Mouse (Mus musculus) forebrain, postnatal 0 days (tissue): ENCODE data around the gene St6galnac5. TPM values are rescaled to one million over a fixed set of nuclear protein-coding genes. Genes with fewer than 3 reads are reported as not detected.

Experiments
- ATAC-seq: fragments of 200-750 bp; cut with Nextera tagmentation; 2 replicates; pipeline ENCODE4 v1.8.0; 2017; ENCODE audit warnings: mild to moderate bottlenecking, moderate library complexity
- DNase-seq: peaks from one replicate; pipeline ENCODE4 v3.0.0-alpha.2; 2015
- H3K27ac ChIP-seq: fragments of 300-500 bp; sonication (generic); 2 replicates; pipeline ENCODE4 v1.5.1; 2014; ENCODE audit warnings: low read depth, mild to moderate bottlenecking, antibody characterized with exemption, low read length, moderate library complexity, mixed read lengths
- H3K27me3 ChIP-seq: fragments of 300-500 bp; sonication (generic); 2 replicates; pipeline ENCODE4 v1.6.1; 2014; ENCODE audit warnings: mild to moderate bottlenecking, low read length, mixed read lengths; ENCODE audit not compliant: insufficient read depth
- H3K36me3 ChIP-seq: fragments of 300-500 bp; sonication (generic); 2 replicates; pipeline ENCODE4 v1.6.1; 2014; ENCODE audit warnings: mild to moderate bottlenecking, moderate library complexity; ENCODE audit not compliant: insufficient read depth
- H3K4me1 ChIP-seq: fragments of 300-500 bp; sonication (generic); 2 replicates; pipeline ENCODE4 v1.6.1; 2014; ENCODE audit warnings: antibody characterized with exemption; ENCODE audit not compliant: insufficient read depth
- H3K4me2 ChIP-seq: fragments of 300-500 bp; sonication (generic); 2 replicates; pipeline ENCODE4 v1.6.1; 2014; ENCODE audit warnings: low read depth, mild to moderate bottlenecking, moderate library complexity
- H3K4me3 ChIP-seq: fragments of 300-500 bp; sonication (generic); 2 replicates; pipeline ENCODE4 v1.5.1; 2014; ENCODE audit warnings: low read depth, low read length, mixed read lengths
- H3K9ac ChIP-seq: fragments of 300-500 bp; sonication (generic); 2 replicates; pipeline ENCODE4 v1.6.1; 2014; ENCODE audit warnings: mild to moderate bottlenecking
- H3K9me3 ChIP-seq: fragments of 300-500 bp; sonication (generic); 2 replicates; pipeline ENCODE4 v1.6.1; 2016; ENCODE audit warnings: low read length
- CTCF ChIP-seq: sonication (generic); IDR thresholded peaks from 2 replicates; pipeline ENCODE4 v1.5.1; 2016; ENCODE audit warnings: antibody characterized with exemption, control low read depth, low read depth
- WGBS: fragments of 180-500 bp; shearing (Covaris S2); extraction: QIAGEN DNeasy Blood & Tissue Kit; methylation state at CpG from one replicate; pipeline ENCODE4 v1.1.7; 2014; 5-methylcytosine and 5-hydroxymethylcytosine counted together
- polyA plus RNA-seq: library from polyadenylated mRNA; unstranded; fragments of >200 nt; fragmentation: Nextera tagmentation; extraction: Ambion mirVana; gene quantifications from 2 replicates; pipeline ENCODE4 v1.2.1, GENCODE M21; 2015
- total RNA-seq: library from RNA; depleted of rRNA; stranded (reverse); fragments of >200 nt; gene quantifications from 2 replicates; pipeline ENCODE4 v1.2.3, GENCODE M21; 2014

Gene St6galnac5
- total and polyA plus RNA-seq, 2 experiments from 2014 or later: 26.8 to 38.3 TPM

DNA sequence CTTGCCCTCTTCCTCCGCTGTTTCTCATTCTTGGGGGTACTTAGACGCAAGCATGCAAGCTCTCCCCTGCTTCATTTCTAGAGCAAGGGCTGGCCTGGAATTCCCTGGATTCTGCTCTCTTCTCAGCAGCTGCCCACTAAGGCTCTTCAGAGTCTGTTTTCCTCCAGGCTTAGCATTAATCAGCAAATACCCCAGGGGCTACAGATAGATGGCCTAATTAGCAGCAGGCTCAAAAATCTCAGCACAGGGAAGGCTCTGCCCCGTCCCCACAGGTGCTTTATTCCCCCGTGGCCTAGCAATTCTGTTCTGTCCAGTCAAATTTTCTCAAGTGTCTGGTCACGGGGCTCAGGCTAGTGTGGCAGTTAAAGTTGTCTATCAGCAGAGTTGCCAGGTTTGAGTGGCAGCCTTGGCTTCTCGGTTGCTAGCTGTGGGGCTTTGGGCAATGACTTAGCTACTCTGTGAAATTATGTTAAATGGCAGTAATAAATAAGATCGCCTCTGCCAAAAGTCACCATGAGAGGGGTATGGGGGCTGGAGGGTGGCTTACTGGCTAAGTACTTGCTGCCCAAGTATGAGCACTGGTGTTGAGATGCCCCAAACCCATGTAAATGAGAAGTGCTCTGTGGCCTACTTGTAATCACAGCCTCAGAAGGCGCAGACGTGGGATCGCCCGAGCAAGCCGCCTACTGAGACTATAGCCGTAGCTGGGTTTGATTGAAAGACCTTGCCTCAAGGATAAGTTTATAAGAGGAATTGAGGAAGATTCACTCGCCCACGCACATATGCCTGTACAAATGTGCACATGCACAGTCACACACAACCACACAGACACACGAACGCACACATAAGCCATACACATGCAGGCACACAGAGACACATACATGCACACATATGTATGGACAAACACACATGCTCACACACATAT is 107.4 kb downstream of the St6galnac5 start:
- H3K4me3 ChIP-seq: no peak overlapping the region
- H3K36me3 ChIP-seq: no peaks in the 10 kb centered on the region
- H3K9me3 ChIP-seq: no peaks in the 10 kb centered on the region
- WGBS: 81% methylated on average over 17 of the region's 17 CpGs
- H3K27ac ChIP-seq: no peak overlapping the region
- TF ChIP-seq CTCF: no peak
- no peaks in the 10 kb centered on the region for H3K27me3 ChIP-seq
- no peak overlapping the region for H3K4me2 ChIP-seq
- no peaks in the 10 kb centered on the region for H3K4me1 ChIP-seq
- H3K9ac ChIP-seq: no peak overlapping the region
- ATAC-seq (no peak), DNase-seq (no peak)

DNA sequence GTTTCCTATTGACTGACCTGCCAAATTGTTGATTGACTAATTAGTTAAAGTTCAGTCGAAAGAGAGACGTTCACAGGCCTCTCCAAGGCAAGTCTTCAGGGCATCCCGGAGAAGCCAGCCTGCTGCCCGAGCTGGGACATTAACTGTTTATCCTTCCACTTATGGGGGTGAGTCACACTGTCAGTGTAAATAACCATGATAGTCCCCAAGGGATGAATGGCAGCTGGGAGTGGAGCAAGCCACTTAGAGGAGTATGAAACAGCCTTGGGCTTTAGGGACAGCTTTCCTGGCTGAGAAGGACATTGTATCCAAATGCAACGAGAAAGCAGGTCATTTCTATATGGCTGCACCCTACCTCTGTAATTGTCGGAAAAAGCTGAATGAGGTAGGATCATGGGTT is 109.5 kb downstream of the St6galnac5 start:
- H3K4me2 ChIP-seq: no peak overlapping the region
- H3K9ac ChIP-seq: no peak overlapping the region
- no peaks in the 10 kb centered on the region for H3K36me3 ChIP-seq
- 38% methylated on average over 6 of the region's 6 CpGs for WGBS
- no peaks in the 10 kb centered on the region for H3K27me3 ChIP-seq
- H3K27ac ChIP-seq: no peak overlapping the region
- no peaks in the 10 kb centered on the region for H3K9me3 ChIP-seq
- no peak overlapping the region for H3K4me3 ChIP-seq
- TF ChIP-seq CTCF: no peak
- DNase-seq: no peak
- H3K4me1 ChIP-seq: peaks cover 5% of the 10 kb centered on the region; the same call in 1 of the 2 replicates
- ATAC-seq: no peak

DNA sequence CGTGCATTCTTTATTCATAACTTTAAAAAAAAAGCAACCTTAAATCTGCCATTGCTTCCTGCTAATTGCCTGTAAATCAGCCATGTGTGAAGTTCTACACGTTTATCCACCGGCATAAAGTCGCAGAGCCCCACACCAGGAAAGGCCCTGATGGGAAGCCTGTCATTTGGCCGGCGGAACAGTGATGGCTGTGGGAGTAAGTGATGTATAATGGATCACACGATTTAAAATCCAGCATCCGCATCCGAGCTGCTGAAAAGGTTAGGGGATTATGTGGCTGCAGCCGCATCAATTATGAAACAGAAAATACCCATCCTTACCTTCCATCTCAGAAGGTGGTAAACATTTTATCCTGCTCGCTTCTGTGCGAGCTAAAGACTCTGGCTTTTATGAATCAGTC is 110.0 kb downstream of the St6galnac5 start:
- Histone ChIP-seq H3K36me3 (no peaks in the 10 kb centered on the region), H3K4me2 (no peak overlapping the region), H3K4me3 (no peak overlapping the region), H3K4me1 (peaks cover 5% of the 10 kb centered on the region; the same call in 1 of the 2 replicates), H3K27me3 (no peaks in the 10 kb centered on the region), H3K27ac (no peak overlapping the region), H3K9me3 (no peaks in the 10 kb centered on the region), H3K9ac (no peak overlapping the region)
- WGBS: 44% methylated on average over 12 of the region's 12 CpGs
- no peak for DNase-seq
- TF ChIP-seq CTCF: no peak
- ATAC-seq: no peak

DNA sequence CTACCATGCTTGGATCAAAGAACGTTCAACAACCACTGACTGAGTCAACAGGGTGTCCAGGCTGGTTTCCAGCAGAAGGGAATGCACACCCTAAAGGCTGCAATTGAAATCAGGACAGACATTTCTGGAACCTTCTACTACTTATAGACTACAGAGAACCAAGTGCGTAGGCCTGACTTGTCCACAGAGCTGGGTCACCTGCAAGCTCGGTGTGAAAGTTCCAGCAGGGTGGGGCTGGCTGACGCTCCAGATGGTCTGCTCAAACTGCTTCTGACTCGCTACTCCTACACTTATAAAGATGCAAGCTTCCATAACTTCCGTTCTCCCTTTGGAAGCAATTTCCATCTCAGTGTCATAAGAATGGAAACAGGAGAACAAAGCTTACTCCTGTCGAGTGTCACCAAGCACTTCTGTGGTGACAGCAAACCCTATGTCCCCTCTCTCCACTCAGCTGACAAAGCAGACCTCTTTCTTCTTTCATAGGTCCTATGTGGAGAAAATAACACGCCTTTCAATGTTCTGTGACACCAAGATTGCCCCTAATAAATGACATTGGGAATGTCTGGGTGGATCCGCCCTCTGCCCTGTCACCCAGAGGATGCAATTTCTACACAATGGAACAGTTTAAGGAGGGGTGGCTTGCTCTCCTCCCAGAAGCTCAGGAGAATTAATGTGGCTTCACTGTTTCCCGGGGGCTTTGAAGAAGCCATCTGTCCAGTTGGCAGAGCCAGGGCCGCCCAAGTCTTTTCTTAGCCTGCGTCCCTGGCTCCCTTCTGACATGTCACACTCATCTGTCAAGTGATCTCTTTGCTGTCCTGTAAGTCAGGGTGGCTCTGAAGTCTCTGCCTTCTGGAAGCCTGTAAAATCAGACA is 114.2 kb downstream of the St6galnac5 start:
- Histone ChIP-seq H3K27ac (peak overlapping the region; percentile 29; the same call in 1 of the 2 replicates), H3K36me3 (no peaks in the 10 kb centered on the region), H3K9ac (no peak overlapping the region), H3K4me1 (peaks cover 5% of the 10 kb centered on the region; the same call in 1 of the 2 replicates), H3K9me3 (no peaks in the 10 kb centered on the region), H3K27me3 (no peaks in the 10 kb centered on the region), H3K4me2 (no peak overlapping the region), H3K4me3 (no peak overlapping the region)
- 61% methylated on average over 12 of the region's 12 CpGs for whole genome bisulfite sequencing
- DNase-seq (no peak), ATAC-seq (peak; percentile 72)
- no peak for TF ChIP-seq CTCF

DNA sequence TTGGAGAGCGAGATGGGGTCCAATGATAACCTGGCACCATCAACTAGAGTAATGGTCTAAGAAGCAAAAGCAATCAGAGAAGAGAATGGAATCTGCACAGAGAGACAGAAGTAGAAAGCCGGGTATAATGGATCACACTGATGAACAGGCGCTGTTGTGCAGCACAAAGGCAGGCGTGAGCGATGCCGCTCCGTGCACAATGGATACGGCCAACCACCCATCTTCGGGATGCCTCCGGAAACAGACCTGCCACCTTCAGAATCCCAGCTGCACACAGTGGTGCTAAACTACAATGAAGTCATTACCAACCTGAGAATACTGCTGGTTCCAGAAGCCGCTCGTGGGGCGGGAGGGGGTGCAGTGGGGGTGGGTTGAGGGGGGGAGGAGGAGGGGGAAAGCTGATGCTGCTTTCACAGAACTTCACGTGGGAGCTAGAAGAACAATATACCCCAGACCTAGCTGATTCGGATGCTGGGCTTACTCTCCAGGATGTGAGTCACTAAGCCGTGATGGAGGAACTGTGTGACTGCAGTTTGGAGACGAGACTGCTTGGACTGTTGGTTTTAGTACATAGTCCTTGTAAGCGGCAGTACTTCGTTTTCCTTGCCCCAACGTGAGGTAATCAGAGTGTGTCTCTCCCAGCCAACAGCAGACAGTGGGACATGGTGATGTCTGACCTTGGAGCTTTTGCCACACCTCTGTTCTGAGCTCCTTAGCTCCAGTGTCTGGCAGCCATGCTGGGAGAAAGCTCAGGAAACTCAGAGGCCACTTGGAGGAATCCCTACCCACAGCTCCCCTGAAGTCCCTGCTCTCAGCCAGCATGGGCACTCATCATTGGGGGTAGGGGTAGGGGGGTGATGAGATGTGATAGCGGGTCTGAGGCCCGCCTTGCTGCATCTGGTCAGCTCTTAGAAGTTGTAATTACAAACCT is 115.7 kb downstream of the St6galnac5 start:
- Histone ChIP-seq H3K4me1 (peaks cover 5% of the 10 kb centered on the region; the same call in 1 of the 2 replicates), H3K36me3 (no peaks in the 10 kb centered on the region), H3K9ac (no peak overlapping the region), H3K9me3 (no peaks in the 10 kb centered on the region), H3K27me3 (no peaks in the 10 kb centered on the region), H3K4me3 (no peak overlapping the region), H3K4me2 (no peak overlapping the region; the same call in 1 of the 2 replicates), H3K27ac (0 out of 2 replicates have a peak overlapping the region, but pooled peaks have one; percentile 16)
- DNase-seq (no peak), ATAC-seq (peak; percentile 52)
- 74% methylated on average over 22 of the region's 22 CpGs for WGBS
- TF ChIP-seq CTCF: no peak

DNA sequence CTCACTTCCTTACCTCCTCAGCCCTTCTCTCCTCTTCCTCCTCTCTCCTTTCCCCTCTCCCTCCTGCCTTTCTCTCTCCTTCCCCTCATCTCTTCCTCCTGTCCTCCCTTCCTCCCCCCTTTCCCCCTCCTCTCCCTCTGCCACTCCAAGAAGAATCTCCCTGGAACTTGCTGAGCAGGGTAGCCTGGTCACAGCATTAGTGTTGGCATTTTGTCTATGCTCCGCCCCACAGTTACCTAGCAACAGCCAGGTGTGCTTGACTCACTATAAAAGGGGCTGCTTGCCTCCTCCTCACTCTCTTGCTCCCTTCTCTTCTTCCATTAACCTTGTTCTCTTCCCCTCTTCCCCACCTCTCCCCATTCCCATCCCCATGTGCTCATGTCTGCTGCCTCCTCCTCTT is 120.1 kb downstream of the St6galnac5 start:
- ATAC-seq: no peak
- 72% methylated on average over 1 of the region's 1 CpGs for WGBS
- H3K4me1 ChIP-seq: no peaks in the 10 kb centered on the region

More for the DNA sequence above, 120.1 kb downstream of the St6galnac5 start:
- Histone ChIP-seq H3K27me3 (no peaks in the 10 kb centered on the region), H3K4me3 (no peak overlapping the region), H3K9me3 (no peaks in the 10 kb centered on the region), H3K4me2 (no peak overlapping the region), H3K27ac (no peak overlapping the region), H3K36me3 (no peaks in the 10 kb centered on the region), H3K9ac (no peak overlapping the region)
- no peak for DNase-seq
- TF ChIP-seq CTCF: no peak
